Mouse (Mus musculus): ENCODE measurements around the gene Krt1. TPM values are rescaled to one million over a fixed set of nuclear protein-coding genes. Genes with fewer than 3 reads are reported as not detected.

Krt1 gene
- polyA plus RNA-seq, 1 experiment from 2014 or later, result 0.55 TPM

- Histone ChIP-seq H3K27me3 (ENCODE audit: control insufficient read depth, insufficient read depth, low read length) (peaks cover 53% of the 10 kb centered on the region), H3K27ac (replicated peaks in 1 of 2; ENCODE audit: control insufficient read depth in 1 of 2, insufficient read depth in 1 of 2, low read depth in 2 of 2, low read length in 2 of 2) (no peak overlapping the region), H3K36me3 (ENCODE audit: control insufficient read depth, insufficient read depth, low read length) (no peaks in the 10 kb centered on the region), H3K9me3 (ENCODE audit: control insufficient read depth, low read length) (no peaks in the 10 kb centered on the region), H3K4me3 (ENCODE audit: control insufficient read depth in 1 of 2, insufficient read depth in 1 of 2, low read depth in 1 of 2, low read length in 2 of 2) (no peak overlapping the region), H3K9ac (ENCODE audit: low read length) (no peak overlapping the region), H3K4me2 (ENCODE audit: low read length) (no peak overlapping the region), H3K4me1 (ENCODE audit: control insufficient read depth in 2 of 2, insufficient read depth in 2 of 2, low read length in 2 of 2) (no peaks in the 10 kb centered on the region)
- WGBS, result 42% methylated on average over 5 of the region's 5 CpGs
- no peak for ATAC-seq (ENCODE audit: insufficient number of reproducible peaks, insufficient read depth, low FRiP score, low read depth)
Observed at GRCm38 (mm10) chr15:101852571-101852970, 2.0 kb upstream of the Krt1 start.

- Histone ChIP-seq H3K4me3 (ENCODE audit: control insufficient read depth in 1 of 2, insufficient read depth in 1 of 2, low read depth in 1 of 2, low read length in 2 of 2) (peak overlapping the region; percentile 44 to 50), H3K27ac (replicated peaks in 1 of 2; ENCODE audit: control insufficient read depth in 1 of 2, insufficient read depth in 1 of 2, low read depth in 2 of 2, low read length in 2 of 2) (no peak overlapping the region)
- under 1% methylated on average over 37 of the region's 37 CpGs for WGBS
Observed at GRCm38 (mm10) chr15:101845971-101846403, 4.6 kb downstream of the Krt1 start.

GRCm38 (mm10) chr15:101843192-101843591 lies 7.4 kb downstream of the Krt1 start:
- Histone ChIP-seq H3K27me3 (ENCODE audit: control insufficient read depth, insufficient read depth, low read length) (peaks cover 27% of the 10 kb centered on the region), H3K4me2 (ENCODE audit: low read length) (no peak overlapping the region), H3K9me3 (ENCODE audit: control insufficient read depth, low read length) (no peaks in the 10 kb centered on the region), H3K36me3 (ENCODE audit: control insufficient read depth, insufficient read depth, low read length) (no peaks in the 10 kb centered on the region), H3K27ac (replicated peaks in 1 of 2; ENCODE audit: control insufficient read depth in 1 of 2, insufficient read depth in 1 of 2, low read depth in 2 of 2, low read length in 2 of 2) (no peak overlapping the region), H3K9ac (ENCODE audit: low read length) (no peak overlapping the region), H3K4me3 (ENCODE audit: control insufficient read depth in 1 of 2, insufficient read depth in 1 of 2, low read depth in 1 of 2, low read length in 2 of 2) (no peak overlapping the region), H3K4me1 (ENCODE audit: control insufficient read depth in 2 of 2, insufficient read depth in 2 of 2, low read length in 2 of 2) (no peaks in the 10 kb centered on the region; a peak in 1 of 4 replicates)
- ATAC-seq (ENCODE audit: insufficient number of reproducible peaks, insufficient read depth, low FRiP score, low read depth), result no peak
- 58% methylated on average over 9 of the region's 9 CpGs for WGBS

More at GRCm38 (mm10) chr15:101845971-101846403, 4.6 kb downstream of the Krt1 start:
- Histone ChIP-seq H3K36me3 (ENCODE audit: control insufficient read depth, insufficient read depth, low read length) (no peaks in the 10 kb centered on the region), H3K27me3 (ENCODE audit: control insufficient read depth, insufficient read depth, low read length) (peaks cover 30% of the 10 kb centered on the region), H3K9me3 (ENCODE audit: control insufficient read depth, low read length) (no peaks in the 10 kb centered on the region), H3K4me2 (ENCODE audit: low read length) (peak overlapping the region; percentile 84), H3K4me1 (ENCODE audit: control insufficient read depth in 2 of 2, insufficient read depth in 2 of 2, low read length in 2 of 2) (no peaks in the 10 kb centered on the region; a peak in 1 of 4 replicates), H3K9ac (ENCODE audit: low read length) (peak overlapping the region; percentile 70)
- no peak for ATAC-seq (ENCODE audit: insufficient number of reproducible peaks, insufficient read depth, low FRiP score, low read depth)

GRCm38 (mm10) chr15:101834784-101835328 lies 15.7 kb downstream of the Krt1 start:
- H3K4me3 ChIP-seq (ENCODE audit: control insufficient read depth in 1 of 2, insufficient read depth in 1 of 2, low read depth in 1 of 2, low read length in 2 of 2), result no peak overlapping the region
- no peak overlapping the region for H3K4me2 ChIP-seq (ENCODE audit: low read length)
- H3K36me3 ChIP-seq (ENCODE audit: control insufficient read depth, insufficient read depth, low read length), result no peaks in the 10 kb centered on the region
- no peaks in the 10 kb centered on the region for H3K9me3 ChIP-seq (ENCODE audit: control insufficient read depth, low read length)
- H3K4me1 ChIP-seq (ENCODE audit: control insufficient read depth in 2 of 2, insufficient read depth in 2 of 2, low read length in 2 of 2), result no peaks in the 10 kb centered on the region
- ATAC-seq (ENCODE audit: insufficient number of reproducible peaks, insufficient read depth, low FRiP score, low read depth), result no peak
- 63% methylated on average over 5 of the region's 5 CpGs for WGBS
- H3K27ac ChIP-seq (replicated peaks in 1 of 2; ENCODE audit: control insufficient read depth in 1 of 2, insufficient read depth in 1 of 2, low read depth in 2 of 2, low read length in 2 of 2), result no peak overlapping the region
- H3K27me3 ChIP-seq (ENCODE audit: control insufficient read depth, insufficient read depth, low read length), result peaks cover 6% of the 10 kb centered on the region; the same call in 1 of the 2 replicates
- H3K9ac ChIP-seq (ENCODE audit: low read length), result no peak overlapping the region

DNA sequence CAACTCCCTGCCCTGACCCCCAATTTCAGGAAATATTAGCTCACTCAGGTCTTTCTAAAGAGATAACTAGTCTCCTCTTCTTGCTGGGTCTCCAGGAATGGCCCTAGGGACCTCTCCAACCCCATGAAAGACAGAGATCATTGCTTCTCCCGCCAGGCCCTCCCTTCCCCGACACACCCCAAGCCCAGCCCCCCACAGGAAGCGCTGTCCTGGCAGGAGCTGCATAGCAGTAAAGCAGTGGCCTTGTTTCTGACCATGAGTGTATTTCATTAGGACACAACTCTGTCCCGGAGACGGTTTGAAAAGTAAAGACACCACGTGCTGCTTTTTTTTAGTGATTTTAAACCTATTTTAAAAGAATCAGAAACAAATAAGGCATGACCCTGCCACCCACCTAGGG lies 17.5 kb downstream of the Krt1 start:
- ATAC-seq (ENCODE audit: insufficient number of reproducible peaks, insufficient read depth, low FRiP score, low read depth), result no peak
- Histone ChIP-seq H3K4me2 (ENCODE audit: low read length) (no peak overlapping the region), H3K4me1 (ENCODE audit: control insufficient read depth in 2 of 2, insufficient read depth in 2 of 2, low read length in 2 of 2) (no peaks in the 10 kb centered on the region), H3K27me3 (ENCODE audit: control insufficient read depth, insufficient read depth, low read length) (no peaks in the 10 kb centered on the region), H3K9ac (ENCODE audit: low read length) (no peak overlapping the region), H3K9me3 (ENCODE audit: control insufficient read depth, low read length) (no peaks in the 10 kb centered on the region), H3K27ac (replicated peaks in 1 of 2; ENCODE audit: control insufficient read depth in 1 of 2, insufficient read depth in 1 of 2, low read depth in 2 of 2, low read length in 2 of 2) (no peak overlapping the region), H3K36me3 (ENCODE audit: control insufficient read depth, insufficient read depth, low read length) (no peaks in the 10 kb centered on the region), H3K4me3 (ENCODE audit: control insufficient read depth in 1 of 2, insufficient read depth in 1 of 2, low read depth in 1 of 2, low read length in 2 of 2) (no peak overlapping the region)
- 44% methylated on average over 6 of the region's 6 CpGs for whole genome bisulfite sequencing

GRCm38 (mm10) chr15:101829441-101829840 lies 21.2 kb downstream of the Krt1 start:
- Histone ChIP-seq H3K9me3 (ENCODE audit: control insufficient read depth, low read length) (no peaks in the 10 kb centered on the region), H3K4me3 (ENCODE audit: control insufficient read depth in 1 of 2, insufficient read depth in 1 of 2, low read depth in 1 of 2, low read length in 2 of 2) (no peak overlapping the region), H3K4me2 (ENCODE audit: low read length) (no peak overlapping the region), H3K4me1 (ENCODE audit: control insufficient read depth in 2 of 2, insufficient read depth in 2 of 2, low read length in 2 of 2) (no peaks in the 10 kb centered on the region), H3K27ac (replicated peaks in 1 of 2; ENCODE audit: control insufficient read depth in 1 of 2, insufficient read depth in 1 of 2, low read depth in 2 of 2, low read length in 2 of 2) (no peak overlapping the region), H3K27me3 (ENCODE audit: control insufficient read depth, insufficient read depth, low read length) (no peaks in the 10 kb centered on the region; the same call in 1 of the 2 replicates), H3K9ac (ENCODE audit: low read length) (no peak overlapping the region), H3K36me3 (ENCODE audit: control insufficient read depth, insufficient read depth, low read length) (no peaks in the 10 kb centered on the region)
- 65% methylated on average over 5 of the region's 5 CpGs for WGBS
- no peak for ATAC-seq (ENCODE audit: insufficient number of reproducible peaks, insufficient read depth, low FRiP score, low read depth)

DNA sequence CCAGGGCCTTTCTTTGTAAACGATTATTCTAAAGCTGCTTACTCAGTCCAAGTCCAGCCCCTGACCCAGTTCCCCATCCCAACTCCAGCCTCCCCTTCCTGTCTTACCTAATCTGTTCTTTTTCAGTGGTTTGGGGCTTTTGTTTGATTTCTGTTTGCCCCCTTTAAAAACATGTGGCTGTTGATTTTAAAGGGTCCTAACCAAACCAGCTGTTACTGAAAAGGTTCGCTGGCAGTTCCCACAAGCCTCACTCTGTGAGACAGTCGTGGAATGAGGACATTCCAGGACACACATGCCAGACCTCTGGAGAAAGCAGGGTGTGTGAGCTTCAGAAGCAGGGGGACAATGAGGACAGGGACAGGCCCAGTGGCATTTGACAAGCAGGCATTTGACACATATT lies 28.8 kb downstream of the Krt1 start:
- no peak overlapping the region for H3K4me2 ChIP-seq (ENCODE audit: low read length)
- 17% methylated on average over 3 of the region's 3 CpGs for WGBS
- ATAC-seq (ENCODE audit: insufficient number of reproducible peaks, insufficient read depth, low FRiP score, low read depth), result no peak
- H3K4me3 ChIP-seq (ENCODE audit: control insufficient read depth in 1 of 2, insufficient read depth in 1 of 2, low read depth in 1 of 2, low read length in 2 of 2), result no peak overlapping the region
- no peak overlapping the region for H3K9ac ChIP-seq (ENCODE audit: low read length)
- H3K27me3 ChIP-seq (ENCODE audit: control insufficient read depth, insufficient read depth, low read length), result 0 out of 2 replicates have a peak, but pooled peaks cover 4% of the 10 kb centered on the region
- no peaks in the 10 kb centered on the region; a peak in 1 of 4 replicates for H3K4me1 ChIP-seq (ENCODE audit: control insufficient read depth in 2 of 2, insufficient read depth in 2 of 2, low read length in 2 of 2)
- no peaks in the 10 kb centered on the region for H3K9me3 ChIP-seq (ENCODE audit: control insufficient read depth, low read length)
- H3K36me3 ChIP-seq (ENCODE audit: control insufficient read depth, insufficient read depth, low read length), result no peaks in the 10 kb centered on the region
- H3K27ac ChIP-seq (replicated peaks in 1 of 2; ENCODE audit: control insufficient read depth in 1 of 2, insufficient read depth in 1 of 2, low read depth in 2 of 2, low read length in 2 of 2), result no peak overlapping the region

- ATAC-seq (ENCODE audit: insufficient number of reproducible peaks, insufficient read depth, low FRiP score, low read depth), result no peak
- 60% methylated on average over 16 of the region's 16 CpGs for WGBS
Observed at GRCm38 (mm10) chr15:101817875-101818274, 32.7 kb downstream of the Krt1 start, which contains the start of gene Krt2. Gene Krt2, minus strand, starts transcription at chr15:101818169.

More at GRCm38 (mm10) chr15:101817875-101818274, 32.7 kb downstream of the Krt1 start, which contains the start of gene Krt2:
- Histone ChIP-seq H3K4me3 (ENCODE audit: control insufficient read depth in 1 of 2, insufficient read depth in 1 of 2, low read depth in 1 of 2, low read length in 2 of 2) (no peak within 1 kb of the TSS), H3K4me1 (ENCODE audit: control insufficient read depth in 2 of 2, insufficient read depth in 2 of 2, low read length in 2 of 2) (no peaks in the 10 kb centered on the region; a peak in 1 of 4 replicates), H3K9me3 (ENCODE audit: control insufficient read depth, low read length) (no peaks in the 10 kb centered on the region), H3K9ac (ENCODE audit: low read length) (no peak within 1 kb of the TSS), H3K4me2 (ENCODE audit: low read length) (no peak within 1 kb of the TSS), H3K27me3 (ENCODE audit: control insufficient read depth, insufficient read depth, low read length) (peaks cover 18% of the 10 kb centered on the region; the same call in 1 of the 2 replicates), H3K36me3 (ENCODE audit: control insufficient read depth, insufficient read depth, low read length) (no peaks in the 10 kb centered on the region), H3K27ac (replicated peaks in 1 of 2; ENCODE audit: control insufficient read depth in 1 of 2, insufficient read depth in 1 of 2, low read depth in 2 of 2, low read length in 2 of 2) (no peak within 1 kb of the TSS)
